Mouse (Mus musculus): ENCODE measurements around the gene Armc2.

DNA sequence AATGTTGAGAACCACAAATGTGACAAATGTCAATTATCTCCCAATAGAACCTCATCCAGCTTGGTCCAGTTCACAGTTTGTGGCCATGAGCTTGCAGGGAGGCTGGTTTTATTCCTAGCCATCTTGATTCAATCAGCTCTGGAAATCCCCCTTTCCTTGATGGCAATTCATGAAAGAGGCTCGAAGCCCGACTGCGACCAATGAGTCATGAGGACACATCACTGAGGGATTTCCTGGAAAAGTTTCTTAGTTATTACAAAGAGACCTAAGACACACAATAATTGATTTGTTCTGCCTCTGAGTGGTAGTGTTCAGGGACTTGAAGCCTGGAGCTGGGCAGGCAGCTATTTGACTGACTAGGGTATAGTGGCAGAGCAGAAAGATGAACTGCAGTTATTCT, 15.3 kb upstream of the Armc2 start:
- TF ChIP-seq CTCF (conservative IDR thresholded peaks at IDR 0.05; ENCODE audit: low read length) (no peak), POU5F1 (IDR thresholded peaks at IDR 0.05; ENCODE audit: borderline replicate concordance, low read length) (no peak), NANOG (IDR thresholded peaks at IDR 0.05; ENCODE audit: borderline replicate concordance, low read length) (no peak)
